Mouse (Mus musculus): Measurements from ENCODE around the gene Efhd2. TPM values are rescaled to one million over a fixed set of nuclear protein-coding genes. Genes with fewer than 3 reads are reported as not detected.

Gene Efhd2
- 62.0 and 79.3 TPM in 2 replicates for polyA plus RNA-seq (2015; fragmentation: Nextera tagmentation; extraction: Ambion mirVana)

DNA sequence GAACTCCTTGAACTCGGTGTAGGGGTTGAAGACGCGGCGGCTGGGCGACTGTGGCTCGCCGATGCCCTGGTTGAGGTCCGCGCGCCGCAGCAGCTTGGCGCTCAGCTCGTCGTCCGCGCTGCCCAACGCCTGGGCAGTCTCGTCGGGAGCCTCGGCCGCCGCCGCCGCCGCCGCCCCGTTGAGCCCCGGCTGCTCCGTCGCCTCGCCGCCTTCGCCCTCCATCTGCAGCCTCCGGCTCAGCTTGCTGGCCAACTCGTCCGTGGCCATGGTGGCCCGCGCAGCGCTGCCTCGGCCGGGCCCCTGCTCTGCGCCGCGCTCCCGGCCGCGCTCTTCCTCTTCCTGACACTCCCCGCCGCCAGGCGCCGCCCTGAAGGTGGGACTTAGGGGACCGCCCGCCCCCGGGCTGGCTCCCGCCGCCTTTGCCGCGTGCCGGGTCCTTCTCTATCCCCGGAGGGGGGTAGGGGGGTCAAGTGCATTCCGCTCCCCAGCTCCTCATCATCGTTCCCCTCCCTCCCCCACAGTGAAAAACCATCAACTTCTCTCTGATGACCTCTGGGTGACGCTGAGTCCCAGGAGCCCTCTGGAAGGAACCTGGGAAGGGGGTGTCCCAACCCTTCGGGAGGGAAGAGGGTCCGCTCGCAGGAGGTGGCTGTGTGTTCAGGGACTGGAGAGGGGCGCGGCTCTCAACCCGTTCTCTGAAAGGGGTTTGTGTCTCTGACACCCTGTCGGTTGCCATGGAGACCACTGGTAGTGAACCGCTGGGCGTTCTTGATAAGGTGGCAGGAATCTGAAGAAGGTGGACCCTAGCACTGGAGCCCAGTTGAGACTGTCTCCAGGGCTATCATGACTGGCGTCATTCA lies at the start of gene Efhd2:
TSS of gene Efhd2 (minus strand) at position 320 of the 860 bp plus-strand sequence.
- H3K4me2 ChIP-seq = peak within 1 kb of the TSS; percentile 98
- peak; percentile 86 for ATAC-seq (replicated peaks; ENCODE audit: insufficient number of reproducible peaks, insufficient read depth, low FRiP score, low read depth)
- no peaks in the 10 kb centered on the region for H3K27me3 ChIP-seq
- peaks cover 62% of the 10 kb centered on the region for H3K4me1 ChIP-seq (replicated peaks)
- peak within 1 kb of the TSS; percentile 89 for H3K4me3 ChIP-seq
- no peaks in the 10 kb centered on the region for H3K36me3 ChIP-seq
- H3K9me3 ChIP-seq (replicated peaks) = no peaks in the 10 kb centered on the region
- 1% methylated on average over 73 of the region's 73 CpGs for WGBS
- H3K9ac ChIP-seq = peak within 1 kb of the TSS; percentile 93
- H3K27ac ChIP-seq = peak within 1 kb of the TSS; percentile 71

DNA sequence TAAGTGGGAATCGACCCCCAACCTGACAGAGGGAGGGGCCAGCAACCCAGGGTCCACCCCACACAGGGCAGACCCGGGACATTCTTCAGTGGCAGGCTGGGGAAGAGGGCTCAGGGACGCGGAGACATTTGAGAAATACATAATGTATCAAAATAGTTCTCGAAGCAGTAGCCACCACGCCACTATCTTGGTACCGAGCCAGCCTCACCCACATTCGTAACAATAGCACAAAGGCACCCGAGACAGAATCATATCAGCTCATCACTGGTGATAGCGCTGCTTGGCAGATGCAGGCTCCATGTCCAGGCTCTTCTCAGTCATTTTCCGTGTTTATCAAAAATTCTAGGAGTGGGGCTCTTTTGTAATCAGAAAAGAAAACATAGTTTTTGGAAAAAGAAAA lies 49.2 kb upstream of the Efhd2 start:
- 36% methylated on average over 11 of the region's 11 CpGs for WGBS
- Histone ChIP-seq H3K27me3 (no peaks in the 10 kb centered on the region), H3K4me3 (no peak overlapping the region), H3K27ac (no peak overlapping the region), H3K9ac (no peak overlapping the region), H3K9me3 (replicated peaks) (no peaks in the 10 kb centered on the region), H3K4me1 (replicated peaks) (peaks cover 13% of the 10 kb centered on the region; the same call in 1 of the 2 replicates), H3K4me2 (no peak overlapping the region), H3K36me3 (no peaks in the 10 kb centered on the region)
- ATAC-seq (replicated peaks; ENCODE audit: insufficient number of reproducible peaks, insufficient read depth, low FRiP score, low read depth) = no peak

DNA sequence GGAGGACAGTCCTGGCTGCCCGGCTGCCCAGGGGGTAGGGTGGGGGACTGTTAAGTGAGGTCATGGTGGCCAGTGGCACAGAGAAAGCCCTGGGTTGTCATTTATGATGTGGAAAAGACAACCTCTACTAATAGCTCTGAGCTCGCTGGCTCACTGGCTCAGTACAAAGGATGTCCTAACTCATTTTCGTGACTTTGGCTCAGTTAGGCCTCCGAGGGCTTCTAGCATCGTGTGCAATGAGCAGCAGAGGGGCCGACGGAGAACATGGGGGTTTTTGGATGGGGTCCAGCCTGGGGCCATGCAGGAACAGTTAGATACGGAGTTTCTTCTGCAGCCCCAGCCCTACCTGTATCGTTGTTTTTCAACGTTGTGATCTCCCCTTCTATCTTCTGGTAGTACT lies 45.7 kb upstream of the Efhd2 start:
- Histone ChIP-seq H3K27me3 (no peaks in the 10 kb centered on the region), H3K4me2 (no peak overlapping the region), H3K9ac (no peak overlapping the region), H3K4me3 (no peak overlapping the region), H3K9me3 (replicated peaks) (no peaks in the 10 kb centered on the region), H3K27ac (no peak overlapping the region), H3K4me1 (replicated peaks) (peaks cover 13% of the 10 kb centered on the region; the same call in 1 of the 2 replicates), H3K36me3 (no peaks in the 10 kb centered on the region)
- ATAC-seq (replicated peaks; ENCODE audit: insufficient number of reproducible peaks, insufficient read depth, low FRiP score, low read depth) = no peak
- 86% methylated on average over 10 of the region's 10 CpGs for WGBS

DNA sequence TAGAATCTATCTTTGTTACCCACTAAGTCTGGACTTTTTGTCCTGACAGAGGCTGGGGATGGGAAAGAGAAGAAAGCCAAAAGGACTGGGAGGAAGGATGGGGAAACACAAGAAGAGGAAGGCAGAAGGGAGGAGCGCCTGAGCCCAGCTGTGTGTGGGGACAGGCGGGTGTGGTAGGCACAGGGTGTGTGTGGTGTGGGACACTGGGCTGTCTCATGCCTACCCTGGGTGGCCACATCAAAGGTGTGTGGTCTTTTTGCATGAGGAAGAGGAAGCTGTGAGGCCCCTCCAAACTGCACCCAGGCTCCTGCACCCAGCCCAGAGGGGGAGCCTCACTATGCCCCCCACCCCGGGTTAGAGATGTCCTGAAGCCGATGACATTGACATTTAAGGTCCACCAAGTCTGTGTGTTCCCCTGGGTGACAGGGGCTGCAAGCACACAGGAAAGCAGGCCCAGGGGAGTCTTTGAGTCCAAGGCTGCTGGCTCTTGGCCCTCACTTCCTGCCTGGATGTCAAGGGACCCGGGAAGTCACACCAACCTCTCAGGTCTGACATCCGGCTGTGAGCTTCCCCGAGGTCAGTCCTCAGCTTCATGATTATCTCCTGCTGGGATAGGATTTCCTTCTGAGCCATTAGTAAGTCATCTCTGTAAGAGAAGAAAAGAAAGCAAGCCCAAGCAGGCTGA lies 43.2 kb upstream of the Efhd2 start:
- 55% methylated on average over 7 of the region's 7 CpGs for WGBS
- Histone ChIP-seq H3K9me3 (replicated peaks) (no peaks in the 10 kb centered on the region), H3K4me2 (no peak overlapping the region), H3K27ac (0 out of 2 replicates have a peak overlapping the region, but pooled peaks have one; percentile 21), H3K4me1 (replicated peaks) (peaks cover 21% of the 10 kb centered on the region), H3K9ac (no peak overlapping the region), H3K36me3 (no peaks in the 10 kb centered on the region), H3K27me3 (no peaks in the 10 kb centered on the region), H3K4me3 (no peak overlapping the region)
- ATAC-seq (replicated peaks; ENCODE audit: insufficient number of reproducible peaks, insufficient read depth, low FRiP score, low read depth) = no peak

DNA sequence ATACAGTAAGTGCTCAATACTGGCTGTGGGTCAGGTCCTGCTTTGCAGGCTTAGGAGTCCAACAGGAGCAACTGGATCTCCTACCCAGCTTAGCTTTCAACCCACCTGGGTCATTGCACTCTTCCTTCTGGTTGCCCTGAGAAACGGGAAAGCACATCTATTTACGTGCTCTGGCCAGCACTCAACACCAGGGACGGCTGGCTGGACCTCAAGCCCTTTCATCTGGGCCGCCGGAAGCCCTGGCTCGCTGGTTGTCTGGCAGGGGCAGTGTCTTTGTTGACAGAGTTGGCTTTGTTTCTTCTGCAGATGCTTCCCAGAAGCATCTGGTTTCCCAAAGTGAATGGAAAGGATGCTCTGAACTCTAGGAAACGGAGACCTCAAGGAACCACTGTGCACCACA lies 39.3 kb upstream of the Efhd2 start:
- H3K4me2 ChIP-seq = no peak overlapping the region

DNA sequence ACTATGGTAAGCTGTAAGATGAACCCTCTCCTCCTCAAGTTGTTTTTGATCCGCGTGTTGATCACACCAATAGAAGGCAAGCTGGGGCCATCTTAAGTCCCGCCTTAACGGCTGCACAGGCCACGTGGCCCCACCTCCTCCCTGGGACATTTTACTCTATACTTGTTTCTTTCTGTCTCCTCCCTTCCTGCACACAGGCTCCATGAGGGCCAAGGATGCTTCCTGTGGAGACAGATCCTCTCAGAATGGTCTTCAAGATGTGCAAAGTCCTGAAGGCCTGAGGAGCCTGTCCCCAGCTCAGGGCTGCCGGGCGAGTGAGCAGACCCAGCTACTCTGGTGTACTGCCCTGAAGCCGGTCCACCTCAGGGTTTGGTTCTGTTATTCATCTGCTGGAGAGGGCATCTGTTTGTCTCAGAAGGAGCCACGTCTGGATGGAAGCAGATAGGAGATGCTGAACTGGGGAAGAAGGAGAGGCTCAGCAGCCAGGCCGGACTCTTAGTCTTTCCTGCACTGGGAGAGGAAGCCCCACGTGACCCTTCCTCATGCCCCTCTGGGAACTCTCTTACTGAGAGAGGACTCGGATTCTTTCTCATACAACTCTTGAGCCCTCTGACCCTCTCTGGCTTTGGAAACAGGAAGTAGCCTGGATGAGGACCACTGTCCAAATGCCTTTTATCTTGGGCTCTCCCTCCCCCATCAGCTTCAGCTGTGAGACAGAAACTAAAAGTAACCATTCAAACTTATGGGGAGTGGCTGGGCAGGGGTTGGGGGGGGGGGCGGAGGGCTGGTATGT lies 38.7 kb upstream of the Efhd2 start:
- H3K9me3 ChIP-seq (replicated peaks) = no peaks in the 10 kb centered on the region
- H3K9ac ChIP-seq = no peak overlapping the region
- no peaks in the 10 kb centered on the region for H3K36me3 ChIP-seq
- peaks cover 14% of the 10 kb centered on the region for H3K4me1 ChIP-seq (replicated peaks)
- no peak overlapping the region for H3K4me3 ChIP-seq
- no peaks in the 10 kb centered on the region for H3K27me3 ChIP-seq
- ATAC-seq (replicated peaks; ENCODE audit: insufficient number of reproducible peaks, insufficient read depth, low FRiP score, low read depth) = peak; percentile 56
- H3K27ac ChIP-seq = peak overlapping the region; percentile 54
- H3K4me2 ChIP-seq = no peak overlapping the region
- WGBS = 56% methylated on average over 13 of the region's 13 CpGs

More for the DNA sequence above, 39.3 kb upstream of the Efhd2 start:
- Histone ChIP-seq H3K36me3 (no peaks in the 10 kb centered on the region), H3K9ac (no peak overlapping the region), H3K9me3 (replicated peaks) (no peaks in the 10 kb centered on the region), H3K4me3 (no peak overlapping the region), H3K27ac (peak overlapping the region; percentile 54; the same call in 1 of the 2 replicates), H3K27me3 (no peaks in the 10 kb centered on the region), H3K4me1 (replicated peaks) (peaks cover 14% of the 10 kb centered on the region)
- no peak for ATAC-seq (replicated peaks; ENCODE audit: insufficient number of reproducible peaks, insufficient read depth, low FRiP score, low read depth)
- WGBS = 30% methylated on average over 7 of the region's 7 CpGs

DNA sequence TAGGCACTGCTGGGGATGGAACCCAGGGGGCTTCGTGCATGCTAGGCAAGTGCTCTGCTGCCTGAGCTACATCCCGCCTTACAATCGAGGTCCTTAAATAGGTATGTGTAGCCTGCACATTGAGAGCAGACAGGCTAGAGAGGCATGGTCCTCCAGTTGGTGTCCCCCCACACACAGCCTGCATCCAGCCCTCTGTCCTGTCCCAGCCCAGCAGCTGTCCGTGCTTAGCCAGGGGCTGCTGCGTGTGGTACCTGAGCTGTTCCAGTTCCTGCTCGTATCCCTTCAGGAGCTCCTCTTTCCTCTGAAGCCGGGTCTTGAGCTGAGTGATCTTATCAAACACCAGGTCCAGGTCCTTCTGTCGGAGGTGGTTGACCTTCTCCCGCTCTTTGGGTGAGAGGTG lies 30.0 kb upstream of the Efhd2 start:
- H3K9me3 ChIP-seq (replicated peaks) = no peaks in the 10 kb centered on the region
- ATAC-seq (replicated peaks; ENCODE audit: insufficient number of reproducible peaks, insufficient read depth, low FRiP score, low read depth) = no peak
- H3K27me3 ChIP-seq = no peaks in the 10 kb centered on the region
- 47% methylated on average over 9 of the region's 9 CpGs for WGBS
- H3K9ac ChIP-seq = no peak overlapping the region
- H3K4me3 ChIP-seq = no peak overlapping the region
- H3K4me2 ChIP-seq = no peak overlapping the region
- no peak overlapping the region for H3K27ac ChIP-seq
- H3K36me3 ChIP-seq = no peaks in the 10 kb centered on the region
- peaks cover 19% of the 10 kb centered on the region for H3K4me1 ChIP-seq (replicated peaks)

DNA sequence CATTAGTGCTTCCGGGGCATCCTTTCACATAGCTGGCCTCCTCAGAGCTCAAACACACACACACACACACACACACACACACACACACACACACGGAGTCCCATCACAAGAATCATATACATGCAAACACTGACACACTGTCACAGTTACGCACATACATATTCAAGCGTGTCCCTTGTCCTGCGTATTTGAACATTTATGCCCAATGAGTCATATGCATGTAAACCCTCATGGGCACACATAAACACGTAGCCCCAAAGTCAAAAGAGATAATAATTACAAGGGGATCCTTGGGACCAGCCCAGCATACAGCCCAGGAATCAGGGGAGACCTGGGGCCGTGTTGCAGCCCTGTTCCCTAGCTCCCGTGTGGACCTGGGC lies 27.7 kb upstream of the Efhd2 start:
- peaks cover 39% of the 10 kb centered on the region for H3K4me1 ChIP-seq (replicated peaks)

DNA sequence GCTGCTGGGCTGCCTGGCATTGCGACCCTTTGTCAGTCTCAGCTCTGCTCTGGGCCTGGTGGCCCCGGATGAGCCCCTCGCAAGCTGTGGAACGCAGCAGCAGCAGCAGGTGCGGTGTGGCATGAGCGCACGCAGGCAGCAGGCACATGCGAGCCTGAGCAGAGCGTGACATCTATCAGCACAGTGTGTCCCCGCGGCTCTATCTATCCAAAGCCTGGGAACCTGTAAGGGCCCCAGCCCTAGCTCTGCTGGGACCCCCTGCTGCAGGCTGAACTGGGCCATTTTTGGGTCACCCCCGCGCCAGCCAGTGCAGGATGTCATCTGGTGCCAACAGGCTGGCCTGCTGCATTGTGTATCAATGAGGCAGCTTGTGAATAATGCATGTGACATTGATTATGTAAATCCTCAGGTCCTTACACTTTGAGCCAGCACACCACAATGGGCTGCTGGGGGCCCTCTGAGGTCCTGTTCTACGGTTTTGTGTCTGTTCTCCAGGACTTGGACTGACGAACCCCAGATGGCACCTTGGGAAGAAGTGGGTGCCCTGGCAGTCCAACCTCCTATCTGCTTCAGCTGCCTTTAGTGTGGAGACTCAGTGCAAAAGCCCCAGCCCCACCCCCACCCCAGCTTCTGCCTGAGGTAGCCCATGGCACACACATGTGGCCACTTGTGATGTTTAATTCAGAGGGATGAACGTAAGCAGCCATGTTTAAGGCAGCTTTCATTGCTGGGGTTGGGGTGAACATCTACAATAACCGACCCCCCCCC lies 27.2 kb upstream of the Efhd2 start:
- WGBS = 74% methylated on average over 17 of the region's 17 CpGs
- Histone ChIP-seq H3K4me2 (no peak overlapping the region), H3K9me3 (replicated peaks) (no peaks in the 10 kb centered on the region), H3K27ac (no peak overlapping the region), H3K27me3 (no peaks in the 10 kb centered on the region), H3K9ac (no peak overlapping the region), H3K4me3 (no peak overlapping the region), H3K36me3 (no peaks in the 10 kb centered on the region), H3K4me1 (replicated peaks) (peaks cover 39% of the 10 kb centered on the region)
- ATAC-seq (replicated peaks; ENCODE audit: insufficient number of reproducible peaks, insufficient read depth, low FRiP score, low read depth) = no peak

More for the DNA sequence above, 27.7 kb upstream of the Efhd2 start:
- H3K4me3 ChIP-seq = no peak overlapping the region
- no peak overlapping the region for H3K4me2 ChIP-seq
- H3K9me3 ChIP-seq (replicated peaks) = no peaks in the 10 kb centered on the region
- 81% methylated on average over 8 of the region's 8 CpGs for WGBS
- no peaks in the 10 kb centered on the region for H3K36me3 ChIP-seq
- H3K27ac ChIP-seq = no peak overlapping the region
- H3K27me3 ChIP-seq = no peaks in the 10 kb centered on the region
- no peak for ATAC-seq (replicated peaks; ENCODE audit: insufficient number of reproducible peaks, insufficient read depth, low FRiP score, low read depth)
- no peak overlapping the region for H3K9ac ChIP-seq

DNA sequence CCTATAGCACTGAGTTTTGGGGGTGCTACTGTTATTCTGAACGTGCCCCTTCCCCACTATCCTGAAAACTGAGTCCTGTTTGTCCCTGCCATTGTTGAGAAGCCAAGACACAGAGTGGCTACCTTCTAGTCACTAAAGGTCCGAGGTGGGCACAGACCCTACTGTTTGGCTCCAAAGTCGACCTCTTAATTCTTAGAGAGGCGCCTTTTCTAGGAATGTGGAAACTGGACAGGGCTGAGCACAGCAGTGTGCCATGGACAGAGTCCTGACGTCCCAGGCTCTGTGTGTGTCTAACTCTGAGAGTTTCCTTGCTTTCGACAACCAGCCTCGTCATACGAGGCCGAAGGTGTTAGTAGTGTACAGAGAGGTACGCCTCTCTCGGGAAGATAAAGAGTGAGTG lies 25.7 kb upstream of the Efhd2 start:
- Histone ChIP-seq H3K36me3 (no peaks in the 10 kb centered on the region), H3K27ac (peak overlapping the region; percentile 83), H3K9me3 (replicated peaks) (no peaks in the 10 kb centered on the region), H3K9ac (no peak overlapping the region), H3K4me2 (no peak overlapping the region), H3K27me3 (no peaks in the 10 kb centered on the region), H3K4me3 (no peak overlapping the region), H3K4me1 (replicated peaks) (peaks cover 46% of the 10 kb centered on the region)
- WGBS = 44% methylated on average over 11 of the region's 11 CpGs
- ATAC-seq (replicated peaks; ENCODE audit: insufficient number of reproducible peaks, insufficient read depth, low FRiP score, low read depth) = no peak

Measured in heart, embryonic 15.5 days (tissue).